ENCODE assay signal across 13 mouse cellular contexts in genomic region chr7:28817957-28818356, GRCm38 (mm10). TPM values are rescaled to one million over a fixed set of nuclear protein-coding genes. Genes with fewer than 3 reads are reported as not detected.
DNase-seq lines count a peak whose midpoint lies in the region; ATAC-seq and TF ChIP-seq lines count a peak whose summit lies in the region.
"Had no signal": no experiment of that assay in that cellular context is flagged by ENCODE, and none has a peak within 500 bp of the region (broad histone marks: within the 10 kb centered on the region; RNA-seq: fewer than 3 reads in every experiment).

No protein-coding gene starts in this region.

- H3K4me2 ChIP-seq in limb, embryonic 11.5 days (ENCODE audit: low read depth, severe bottlenecking), result no peak overlapping the region
- no peak overlapping the region for H3K4me2 ChIP-seq in embryonic facial prominence, embryonic 15.5 days (replicated peaks)

- ATAC-seq in limb, embryonic 11.5 days (ENCODE audit: insufficient number of reproducible peaks, low FRiP score, low TSS enrichment, low read depth), result no peak
- no peak for ATAC-seq in G1E (ENCODE audit: extremely low read depth, insufficient number of reproducible peaks, low FRiP score, poor library complexity, severe bottlenecking)
- ATAC-seq in embryonic facial prominence, embryonic 15.5 days (ENCODE audit: insufficient number of reproducible peaks, low FRiP score, low TSS enrichment, low read depth), result no peak

- intact Hi-C loops in heart, postnatal 14 days (cut with DNase I), result no loop called here

- TF ChIP-seq CTCF in G1E (IDR thresholded peaks at IDR 0.05; ENCODE audit: low read depth, low read length), result no peak

- H3K27ac ChIP-seq in heart, embryonic 10.5 days, result no peak overlapping the region
- no peak overlapping the region for H3K27ac ChIP-seq in limb, embryonic 11.5 days (replicated peaks; ENCODE audit: low read depth, low read length)
- no peak overlapping the region for H3K27ac ChIP-seq in limb, embryonic 10.5 days
- peak overlapping the region; percentile 35; the same call in 1 of the 2 replicates for H3K27ac ChIP-seq in embryonic facial prominence, embryonic 15.5 days (replicated peaks)

- peak overlapping the region; percentile 2; the same call in 1 of the 2 replicates for H3K4me3 ChIP-seq in heart, embryonic 10.5 days
- no peak overlapping the region for H3K4me3 ChIP-seq in limb, embryonic 11.5 days (ENCODE audit: low read depth, low read length)
- H3K4me3 ChIP-seq in limb, embryonic 10.5 days, result no peak overlapping the region
- H3K4me3 ChIP-seq in G1E (ENCODE audit: low read depth, low read length), result peak overlapping the region; percentile 52; the same call in 1 of the 2 replicates
- H3K4me3 ChIP-seq in embryonic facial prominence, embryonic 15.5 days (replicated peaks), result no peak overlapping the region

- DNase-seq in heart, embryonic 10.5 days (ENCODE audit: low spot score), result no peak
- no peak for DNase-seq in heart, postnatal 14 days
- DNase-seq in limb, embryonic 11.5 days (ENCODE audit: low spot score), result no peak
- no peak for DNase-seq in limb, embryonic 10.5 days (ENCODE audit: low spot score)
- DNase-seq in G1E (ENCODE audit: low spot score), result no peak
- no peak for DNase-seq in spleen, adult 18-20 months
- DNase-seq in right cerebral cortex, postnatal 36 days (ENCODE audit: low spot score in 2 of 2), result no peak
- DNase-seq: adrenal gland, adult 2 months; cerebellum, postnatal 36 days; kidney, adult 9 months; layer of hippocampus, adult 9-11 months; lung, adult 18-20 months had no signal

- H3K9ac ChIP-seq in limb, embryonic 11.5 days (ENCODE audit: low read length), result peak overlapping the region; percentile 17; the same call in 1 of the 2 replicates
- no peak overlapping the region for H3K9ac ChIP-seq in embryonic facial prominence, embryonic 15.5 days

- 88% methylated on average over 4 of the region's 4 CpGs for WGBS in heart, embryonic 10.5 days
- 86% methylated on average over 4 of the region's 4 CpGs for WGBS in limb, embryonic 11.5 days
- 81% methylated on average over 4 of the region's 4 CpGs for whole genome bisulfite sequencing in limb, embryonic 10.5 days
- WGBS in embryonic facial prominence, embryonic 15.5 days, result 71% methylated on average over 4 of the region's 4 CpGs

- H3K4me1 ChIP-seq in heart, embryonic 10.5 days, result peaks cover 62% of the 10 kb centered on the region
- peaks cover 7% of the 10 kb centered on the region; the same call in 1 of the 2 replicates for H3K4me1 ChIP-seq in limb, embryonic 11.5 days (ENCODE audit: control insufficient read depth, insufficient read depth, low read length)
- peaks cover 37% of the 10 kb centered on the region for H3K4me1 ChIP-seq in limb, embryonic 10.5 days
- peaks cover 96% of the 10 kb centered on the region for H3K4me1 ChIP-seq in G1E (ENCODE audit: insufficient read depth, low read depth, low read length)
- H3K4me1 ChIP-seq in embryonic facial prominence, embryonic 15.5 days, result peaks cover 73% of the 10 kb centered on the region

- H3K36me3 ChIP-seq in heart, embryonic 10.5 days, result peaks cover 98% of the 10 kb centered on the region
- peaks cover 80% of the 10 kb centered on the region for H3K36me3 ChIP-seq in limb, embryonic 11.5 days (ENCODE audit: control insufficient read depth, insufficient read depth, low read length)
- H3K36me3 ChIP-seq in limb, embryonic 10.5 days, result peaks cover 100% of the 10 kb centered on the region
- H3K36me3 ChIP-seq in G1E (replicated peaks), result peaks cover 99% of the 10 kb centered on the region
- H3K36me3 ChIP-seq in embryonic facial prominence, embryonic 15.5 days, result peaks cover 98% of the 10 kb centered on the region

- no peaks in the 10 kb centered on the region for H3K9me3 ChIP-seq in heart, embryonic 10.5 days
- no peaks in the 10 kb centered on the region for H3K9me3 ChIP-seq in limb, embryonic 11.5 days (ENCODE audit: control insufficient read depth, low read length)
- no peaks in the 10 kb centered on the region for H3K9me3 ChIP-seq in limb, embryonic 10.5 days (replicated peaks)
- H3K9me3 ChIP-seq in G1E (replicated peaks), result no peaks in the 10 kb centered on the region
- no peaks in the 10 kb centered on the region for H3K9me3 ChIP-seq in embryonic facial prominence, embryonic 15.5 days (replicated peaks)

- H3K27me3 ChIP-seq in heart, embryonic 10.5 days (ENCODE audit: insufficient read depth, poor library complexity, severe bottlenecking), result no peaks in the 10 kb centered on the region
- H3K27me3 ChIP-seq in limb, embryonic 11.5 days (ENCODE audit: control insufficient read depth, insufficient read depth, low read length), result no peaks in the 10 kb centered on the region
- H3K27me3 ChIP-seq in limb, embryonic 10.5 days (ENCODE audit: low read depth, poor library complexity, severe bottlenecking), result no peaks in the 10 kb centered on the region
- H3K27me3 ChIP-seq in G1E (ENCODE audit: insufficient read depth, low read length), result no peaks in the 10 kb centered on the region
- H3K27me3 ChIP-seq in embryonic facial prominence, embryonic 15.5 days, result no peaks in the 10 kb centered on the region

RNA-seq across cellular contexts. Expression of gene Ech1, which starts 7.1 kb away (rescaled TPM):
- 118 and 136 TPM in 2 replicates for polyA plus RNA-seq in heart, embryonic 10.5 days (2016; fragmentation: Nextera tagmentation; extraction: Ambion mirVana)
- total RNA-seq in heart, postnatal 14 days (2021), result 1,000 to 10,000 TPM; 1,375 to 1,408 TPM
- 93.2 and 94.7 TPM in 2 replicates for polyA plus RNA-seq in limb, embryonic 11.5 days (2014; fragmentation: Nextera tagmentation; extraction: Ambion mirVana)
- 69.1 and 90.7 TPM in 2 replicates for polyA plus RNA-seq in limb, embryonic 10.5 days (2016; fragmentation: Nextera tagmentation; extraction: Ambion mirVana)
- total RNA-seq in G1E (2014; fragmentation: Nextera tagmentation) (102 and 127 TPM in 2 replicates), G1E (2017) (78.5 and 94.3 TPM in 2 replicates)
- polyA plus RNA-seq in G1E (2012), result 12.9 and 33.1 TPM in 2 replicates
- 226 and 231 TPM in 2 replicates for polyA plus RNA-seq in embryonic facial prominence, embryonic 15.5 days (2015; fragmentation: Nextera tagmentation; extraction: Ambion mirVana)

RNA-seq across cellular contexts. Expression of gene Hnrnpl, which starts 9.6 kb away (rescaled TPM):
- polyA plus RNA-seq in heart, embryonic 10.5 days (2016; fragmentation: Nextera tagmentation; extraction: Ambion mirVana), result 213 and 221 TPM in 2 replicates
- total RNA-seq in heart, postnatal 14 days (2021), result 100 to 1,000 TPM; 314 to 317 TPM
- 362 and 390 TPM in 2 replicates for polyA plus RNA-seq in limb, embryonic 11.5 days (2014; fragmentation: Nextera tagmentation; extraction: Ambion mirVana)
- 335 and 336 TPM in 2 replicates for polyA plus RNA-seq in limb, embryonic 10.5 days (2016; fragmentation: Nextera tagmentation; extraction: Ambion mirVana)
- total RNA-seq in G1E (2014; fragmentation: Nextera tagmentation) (442 and 470 TPM in 2 replicates), G1E (2017) (251 and 279 TPM in 2 replicates)
- 430 and 529 TPM in 2 replicates for polyA plus RNA-seq in G1E (2012)
- 211 and 225 TPM in 2 replicates for polyA plus RNA-seq in embryonic facial prominence, embryonic 15.5 days (2015; fragmentation: Nextera tagmentation; extraction: Ambion mirVana)

RNA-seq across cellular contexts. Expression of gene Lgals4, which starts 15.7 kb away (rescaled TPM):
- 2.8 and 3.6 TPM in 2 replicates for polyA plus RNA-seq in heart, embryonic 10.5 days (2016; fragmentation: Nextera tagmentation; extraction: Ambion mirVana)
- total RNA-seq in heart, postnatal 14 days (2021), result 10 to 100 TPM; 38.7 to 51.1 TPM
- 1.9 and 2.2 TPM in 2 replicates for polyA plus RNA-seq in limb, embryonic 11.5 days (2014; fragmentation: Nextera tagmentation; extraction: Ambion mirVana)
- 2.7 and 4.1 TPM in 2 replicates for polyA plus RNA-seq in limb, embryonic 10.5 days (2016; fragmentation: Nextera tagmentation; extraction: Ambion mirVana)
- total RNA-seq in G1E (2014; fragmentation: Nextera tagmentation), result 0.87 and 3.0 TPM in 2 replicates
- total RNA-seq in G1E (2017), result 1.9 and 3.4 TPM in 2 replicates
- 0.22 and 0.68 TPM in 2 replicates for polyA plus RNA-seq in G1E (2012)
- polyA plus RNA-seq in embryonic facial prominence, embryonic 15.5 days (2015; fragmentation: Nextera tagmentation; extraction: Ambion mirVana), result 15.4 and 18.0 TPM in 2 replicates

RNA-seq across cellular contexts. Expression of gene Rinl, which starts 29.2 kb away (rescaled TPM):
- 3.8 and 5.2 TPM in 2 replicates for polyA plus RNA-seq in heart, embryonic 10.5 days (2016; fragmentation: Nextera tagmentation; extraction: Ambion mirVana)
- 1 to 10 TPM; 2.2 to 4.0 TPM for total RNA-seq in heart, postnatal 14 days (2021)
- polyA plus RNA-seq in limb, embryonic 11.5 days (2014; fragmentation: Nextera tagmentation; extraction: Ambion mirVana), result 2.0 and 3.2 TPM in 2 replicates
- polyA plus RNA-seq in limb, embryonic 10.5 days (2016; fragmentation: Nextera tagmentation; extraction: Ambion mirVana), result 2.7 and 3.0 TPM in 2 replicates
- 1.8 TPM in 1 of 2 replicates, not detected in the other for total RNA-seq in G1E (2014; fragmentation: Nextera tagmentation)
- total RNA-seq in G1E (2017), result 1.2 and 1.4 TPM in 2 replicates
- 1.4 and 1.8 TPM in 2 replicates for polyA plus RNA-seq in G1E (2012)
- polyA plus RNA-seq in embryonic facial prominence, embryonic 15.5 days (2015; fragmentation: Nextera tagmentation; extraction: Ambion mirVana), result 3.8 and 4.7 TPM in 2 replicates

RNA-seq across cellular contexts. Expression of gene Lgals7, which starts 45.7 kb away (rescaled TPM):
- 0.24 and 0.81 TPM in 2 replicates for polyA plus RNA-seq in heart, embryonic 10.5 days (2016; fragmentation: Nextera tagmentation; extraction: Ambion mirVana)
- total RNA-seq in heart, postnatal 14 days (2021), result 1 to 10 TPM; 3.2 to 3.6 TPM
- 1.3 and 2.6 TPM in 2 replicates for polyA plus RNA-seq in limb, embryonic 11.5 days (2014; fragmentation: Nextera tagmentation; extraction: Ambion mirVana)
- polyA plus RNA-seq in limb, embryonic 10.5 days (2016; fragmentation: Nextera tagmentation; extraction: Ambion mirVana), result 0.41 and 0.73 TPM in 2 replicates
- total RNA-seq in G1E (2014; fragmentation: Nextera tagmentation), result 3.0 TPM in 1 of 2 replicates, not detected in the other
- total RNA-seq in G1E (2017), result 0.27 and 0.76 TPM in 2 replicates
- 0.49 and 0.68 TPM in 2 replicates for polyA plus RNA-seq in G1E (2012)
- 187 and 265 TPM in 2 replicates for polyA plus RNA-seq in embryonic facial prominence, embryonic 15.5 days (2015; fragmentation: Nextera tagmentation; extraction: Ambion mirVana)

Comparison
In these comparisons a context has a peak if more than half of its experiments do, and no peak if none do; other contexts are left out.
1. H3K4me3 ChIP-seq: peak in heart, embryonic 10.5 days (single experiment) and G1E (single experiment); none in limb, embryonic 11.5 days (single experiment), limb, embryonic 10.5 days (single experiment) and embryonic facial prominence, embryonic 15.5 days (single experiment).